Mouse (Mus musculus) intestine, embryonic 14.5 days (tissue): Measurements from ENCODE around the gene Faap100. TPM values are rescaled to one million over a fixed set of nuclear protein-coding genes. Genes with fewer than 3 reads are reported as not detected.

Experiments used
- ATAC-seq: fragments of 200-750 bp; cut with Nextera tagmentation; replicated peaks from 2 replicates; pipeline ENCODE4 v1.8.0; 2017; ENCODE audit warnings: low read depth, moderate number of reproducible peaks, moderate TSS enrichment, moderate library complexity; ENCODE audit not compliant: low FRiP score, low TSS enrichment
- DNase-seq: peaks from one replicate; pipeline ENCODE4 v3.0.0-alpha.2; 2018; ENCODE audit warnings: low spot score
- H3K27ac ChIP-seq: fragments of 300-500 bp; sonication (generic); 2 replicates; pipeline ENCODE4 v1.5.1; 2014; ENCODE audit warnings: low read depth, mild to moderate bottlenecking, control low read depth
- H3K27me3 ChIP-seq: fragments of 300-500 bp; sonication (generic); replicated peaks from 2 replicates; pipeline ENCODE4 v1.6.1; 2014; ENCODE audit warnings: low read length, control low read depth; ENCODE audit not compliant: control insufficient read depth, insufficient read depth
- H3K36me3 ChIP-seq: fragments of 300-500 bp; sonication (generic); 2 replicates; pipeline ENCODE4 v1.6.1; 2014; ENCODE audit warnings: low read length, control low read depth; ENCODE audit not compliant: control insufficient read depth, insufficient read depth
- H3K4me1 ChIP-seq: fragments of 300-500 bp; sonication (generic); replicated peaks from 2 replicates; pipeline ENCODE4 v1.6.1; 2014; ENCODE audit warnings: low read length, control low read depth, mixed read lengths; ENCODE audit not compliant: control insufficient read depth, insufficient read depth
- H3K4me2 ChIP-seq: fragments of 300-500 bp; sonication (generic); 2 replicates; pipeline ENCODE4 v1.6.1; 2014; ENCODE audit warnings: low read length
- H3K4me3 ChIP-seq: fragments of 300-500 bp; sonication (generic); 2 replicates; pipeline ENCODE4 v1.5.1; 2014; ENCODE audit warnings: low read depth, low read length, control low read depth, mixed read lengths
- H3K9ac ChIP-seq: fragments of 300-500 bp; sonication (generic); 2 replicates; pipeline ENCODE4 v1.6.1; 2014; ENCODE audit warnings: mild to moderate bottlenecking, low read length
- H3K9me3 ChIP-seq: fragments of 300-500 bp; sonication (generic); 2 replicates; pipeline ENCODE4 v1.6.1; 2016; ENCODE audit warnings: low read length, control low read depth; ENCODE audit not compliant: control insufficient read depth
- WGBS: fragments of 180-500 bp; shearing (Covaris S2); extraction: QIAGEN DNeasy Blood & Tissue Kit; methylation state at CpG from one replicate; pipeline ENCODE4 v1.1.7; 2014; 5-methylcytosine and 5-hydroxymethylcytosine counted together
- polyA plus RNA-seq: library from polyadenylated mRNA; unstranded; fragments of >200 nt; fragmentation: Nextera tagmentation; extraction: Ambion mirVana; gene quantifications from 2 replicates; pipeline ENCODE4 v1.2.1, GENCODE M21; 2014

Gene Faap100
- polyA plus RNA-seq, 1 experiment from 2014 or later, result 32.6 TPM

GRCm38 (mm10) chr11:120405867-120406266, 27.3 kb upstream of the Faap100 start:
- H3K9me3 ChIP-seq, result no peaks in the 10 kb centered on the region
- ATAC-seq (no peak), DNase-seq (no peak)
- no peak overlapping the region for H3K27ac ChIP-seq
- peaks cover 97% of the 10 kb centered on the region for H3K36me3 ChIP-seq
- no peaks in the 10 kb centered on the region for H3K4me1 ChIP-seq
- no peak overlapping the region for H3K9ac ChIP-seq
- WGBS, result 93% methylated on average over 3 of the region's 3 CpGs
- H3K4me2 ChIP-seq, result no peak overlapping the region
- H3K27me3 ChIP-seq, result no peaks in the 10 kb centered on the region
- H3K4me3 ChIP-seq, result no peak overlapping the region

- Histone ChIP-seq H3K4me2 (no peak overlapping the region), H3K27me3 (no peaks in the 10 kb centered on the region), H3K4me3 (no peak overlapping the region), H3K9ac (no peak overlapping the region), H3K4me1 (no peaks in the 10 kb centered on the region), H3K9me3 (no peaks in the 10 kb centered on the region), H3K27ac (no peak overlapping the region), H3K36me3 (peaks cover 98% of the 10 kb centered on the region)
- DNase-seq (no peak), ATAC-seq (no peak)
- 97% methylated on average over 1 of the region's 1 CpGs for WGBS
Measured at GRCm38 (mm10) chr11:120404814-120405213, 26.2 kb upstream of the Faap100 start.

- Histone ChIP-seq H3K27ac (no peak overlapping the region), H3K36me3 (peaks cover 82% of the 10 kb centered on the region), H3K9me3 (no peaks in the 10 kb centered on the region), H3K9ac (no peak overlapping the region), H3K4me2 (no peak overlapping the region), H3K4me1 (no peaks in the 10 kb centered on the region), H3K27me3 (no peaks in the 10 kb centered on the region), H3K4me3 (no peak overlapping the region)
- WGBS, result 91% methylated on average over 2 of the region's 2 CpGs
- ATAC-seq (no peak), DNase-seq (no peak)
Measured at GRCm38 (mm10) chr11:120399319-120399718, 20.8 kb upstream of the Faap100 start.

GRCm38 (mm10) chr11:120397602-120398001, 19.0 kb upstream of the Faap100 start:
- ATAC-seq, result no peak
- peaks cover 80% of the 10 kb centered on the region for H3K36me3 ChIP-seq

GRCm38 (mm10) chr11:120395661-120396060, 17.1 kb upstream of the Faap100 start:
- Histone ChIP-seq H3K27me3 (no peaks in the 10 kb centered on the region), H3K9ac (no peak overlapping the region), H3K36me3 (peaks cover 66% of the 10 kb centered on the region), H3K27ac (no peak overlapping the region), H3K4me1 (no peaks in the 10 kb centered on the region), H3K9me3 (no peaks in the 10 kb centered on the region), H3K4me3 (no peak overlapping the region), H3K4me2 (no peak overlapping the region)
- DNase-seq, result no peak
- ATAC-seq, result no peak
- WGBS, result 85% methylated on average over 4 of the region's 4 CpGs

More at GRCm38 (mm10) chr11:120397602-120398001, 19.0 kb upstream of the Faap100 start:
- Histone ChIP-seq H3K9me3 (no peaks in the 10 kb centered on the region), H3K4me3 (no peak overlapping the region), H3K27ac (no peak overlapping the region), H3K27me3 (no peaks in the 10 kb centered on the region), H3K4me2 (no peak overlapping the region), H3K4me1 (no peaks in the 10 kb centered on the region), H3K9ac (no peak overlapping the region)
- WGBS, result 80% methylated on average over 2 of the region's 2 CpGs
- DNase-seq, result no peak

GRCm38 (mm10) chr11:120388580-120388979, 10.0 kb upstream of the Faap100 start:
- DNase-seq (no peak), ATAC-seq (no peak)
- Histone ChIP-seq H3K36me3 (peaks cover 69% of the 10 kb centered on the region), H3K4me2 (no peak overlapping the region), H3K4me3 (no peak overlapping the region), H3K27me3 (no peaks in the 10 kb centered on the region), H3K27ac (no peak overlapping the region), H3K9me3 (no peaks in the 10 kb centered on the region), H3K4me1 (no peaks in the 10 kb centered on the region), H3K9ac (no peak overlapping the region)
- 93% methylated on average over 9 of the region's 9 CpGs for WGBS

GRCm38 (mm10) chr11:120387157-120387556, 8.6 kb upstream of the Faap100 start:
- ATAC-seq, result no peak
- WGBS, result 69% methylated on average over 2 of the region's 2 CpGs
- peaks cover 71% of the 10 kb centered on the region for H3K36me3 ChIP-seq

GRCm38 (mm10) chr11:120386632-120387031, 8.1 kb upstream of the Faap100 start:
- Histone ChIP-seq H3K4me2 (no peak overlapping the region), H3K4me1 (no peaks in the 10 kb centered on the region), H3K36me3 (peaks cover 76% of the 10 kb centered on the region), H3K9ac (no peak overlapping the region), H3K27ac (no peak overlapping the region), H3K4me3 (no peak overlapping the region), H3K9me3 (no peaks in the 10 kb centered on the region), H3K27me3 (no peaks in the 10 kb centered on the region)
- ATAC-seq (no peak), DNase-seq (no peak)
- 91% methylated on average over 6 of the region's 6 CpGs for WGBS

More at GRCm38 (mm10) chr11:120387157-120387556, 8.6 kb upstream of the Faap100 start:
- DNase-seq, result no peak
- Histone ChIP-seq H3K9me3 (no peaks in the 10 kb centered on the region), H3K4me3 (no peak overlapping the region), H3K27me3 (no peaks in the 10 kb centered on the region), H3K27ac (no peak overlapping the region), H3K9ac (no peak overlapping the region), H3K4me2 (no peak overlapping the region), H3K4me1 (no peaks in the 10 kb centered on the region)

- Histone ChIP-seq H3K9me3 (no peaks in the 10 kb centered on the region), H3K36me3 (peaks cover 78% of the 10 kb centered on the region), H3K4me1 (peaks cover 13% of the 10 kb centered on the region), H3K9ac (no peak overlapping the region), H3K4me3 (no peak overlapping the region), H3K27me3 (no peaks in the 10 kb centered on the region), H3K27ac (no peak overlapping the region), H3K4me2 (no peak overlapping the region)
- 93% methylated on average over 9 of the region's 9 CpGs for WGBS
- no peak for DNase-seq
- no peak for ATAC-seq
Measured at GRCm38 (mm10) chr11:120382509-120382908, 3.9 kb upstream of the Faap100 start.
